Mouse (Mus musculus): ENCODE data around the gene Fgf8.

- TF ChIP-seq POLR2A (IDR thresholded peaks at IDR 0.05; ENCODE audit: borderline replicate concordance, control insufficient read depth, low read depth, low read length) (no peak), CTCF (IDR thresholded peaks at IDR 0.05; ENCODE audit: control insufficient read depth, insufficient read depth, low read length) (no peak)
Measured at GRCm38 (mm10) chr19:45745344-45746152, 2.8 kb upstream of the Fgf8 start.

All from bone marrow, adult 2 months (tissue).